Mouse (Mus musculus) stomach, postnatal 0 days (tissue): ENCODE results near the gene P2ry6.

ENCODE experiments used
- CTCF ChIP-seq: IDR thresholded peaks from 2 replicates; pipeline ENCODE4 v1.5.1; 2016; ENCODE audit warnings: antibody characterized with exemption, low read depth, mild to moderate bottlenecking, moderate library complexity
- EP300 ChIP-seq: optimal IDR thresholded peaks from 2 replicates; pipeline ENCODE3; 2016; ENCODE audit warnings: antibody characterized with exemption

DNA sequence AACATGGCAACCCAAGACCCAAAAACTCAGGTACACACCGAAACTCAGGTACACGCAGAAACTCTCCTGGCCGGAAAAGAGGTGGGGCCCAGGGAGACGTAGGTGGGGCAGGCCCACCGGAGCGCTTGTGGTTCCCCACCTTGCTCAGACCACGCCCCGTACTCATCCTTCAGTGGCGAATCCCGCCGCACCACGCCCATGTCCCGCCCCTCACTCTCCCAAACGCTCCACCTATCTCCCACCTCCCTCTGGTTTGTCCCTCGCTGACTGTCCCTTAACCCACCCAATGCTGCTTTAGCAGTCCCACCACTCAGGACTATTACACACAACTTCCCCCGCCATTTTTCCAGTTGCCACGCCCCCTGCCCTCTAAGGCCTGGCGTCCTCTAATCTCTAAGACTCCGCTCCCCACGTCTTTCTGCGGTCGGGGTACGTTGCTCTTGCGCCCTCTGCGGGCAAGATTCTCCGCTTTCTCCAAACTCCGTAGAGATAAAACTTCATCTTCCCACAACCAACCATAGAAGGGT is 41.9 kb downstream of the P2ry6 start:
- TF ChIP-seq EP300 (no peak), CTCF (peak; percentile 91)
